Mouse (Mus musculus) midbrain, postnatal 0 days (tissue): Measurements from ENCODE around the gene Gm30083. TPM values are rescaled to one million over a fixed set of nuclear protein-coding genes. Genes with fewer than 3 reads are reported as not detected.

Experiments
- ATAC-seq: fragments of 200-750 bp; cut with Nextera tagmentation; 2 replicates; pipeline ENCODE4 v1.8.0; 2017; ENCODE audit warnings: moderate number of reproducible peaks, mild to moderate bottlenecking, moderate TSS enrichment, moderate library complexity; ENCODE audit not compliant: low FRiP score
- DNase-seq: peaks from one replicate; pipeline ENCODE4 v3.0.0-alpha.2; 2015; ENCODE audit warnings: low spot score
- H3K27ac ChIP-seq: fragments of 300-500 bp; sonication (generic); 2 replicates; pipeline ENCODE4 v1.5.1; 2014; ENCODE audit warnings: low read depth, mild to moderate bottlenecking, low read length, mixed read lengths
- H3K27me3 ChIP-seq: fragments of 300-500 bp; sonication (generic); 2 replicates; pipeline ENCODE4 v1.6.1; 2014; ENCODE audit warnings: low read length, control low read depth, mixed read lengths; ENCODE audit not compliant: insufficient read depth
- H3K36me3 ChIP-seq: fragments of 300-500 bp; sonication (generic); 2 replicates; pipeline ENCODE4 v1.6.1; 2014; ENCODE audit warnings: low read length, control low read depth, mixed read lengths; ENCODE audit not compliant: insufficient read depth
- H3K4me1 ChIP-seq: fragments of 300-500 bp; sonication (generic); 2 replicates; pipeline ENCODE4 v1.6.1; 2014; ENCODE audit warnings: mild to moderate bottlenecking, control low read depth, antibody characterized with exemption, low read length, mixed read lengths; ENCODE audit not compliant: insufficient read depth
- H3K4me2 ChIP-seq: fragments of 300-500 bp; sonication (generic); 2 replicates; pipeline ENCODE4 v1.6.1; 2014; ENCODE audit warnings: low read depth, mild to moderate bottlenecking, low read length, mixed read lengths; ENCODE audit not compliant: poor library complexity, severe bottlenecking
- H3K4me3 ChIP-seq: fragments of 300-500 bp; sonication (generic); 2 replicates; pipeline ENCODE4 v1.5.1; 2014; ENCODE audit warnings: low read depth, mild to moderate bottlenecking, low read length, moderate library complexity
- H3K9ac ChIP-seq: fragments of 300-500 bp; sonication (generic); replicated peaks from 2 replicates; pipeline ENCODE4 v1.6.1; 2014; ENCODE audit warnings: mild to moderate bottlenecking, low read length, moderate library complexity, mixed read lengths; ENCODE audit not compliant: poor library complexity, severe bottlenecking
- H3K9me3 ChIP-seq: fragments of 300-500 bp; sonication (generic); 2 replicates; pipeline ENCODE4 v1.6.1; 2016; ENCODE audit warnings: low read length, control low read depth
- CTCF ChIP-seq: IDR thresholded peaks from 2 replicates; pipeline ENCODE4 v1.5.1; 2016; ENCODE audit warnings: antibody characterized with exemption, mild to moderate bottlenecking
- WGBS: fragments of 180-500 bp; shearing (Covaris S2); extraction: QIAGEN DNeasy Blood & Tissue Kit; methylation state at CpG from one replicate; pipeline ENCODE4 v1.1.7; 2014; 5-methylcytosine and 5-hydroxymethylcytosine counted together
- polyA plus RNA-seq: library from polyadenylated mRNA; unstranded; fragments of >200 nt; fragmentation: Nextera tagmentation; extraction: Ambion mirVana; gene quantifications from 2 replicates; pipeline ENCODE4 v1.2.1, GENCODE M21; 2015
- total RNA-seq: library from RNA; depleted of rRNA; stranded (reverse); fragments of >200 nt; gene quantifications from 2 replicates; pipeline ENCODE4 v1.2.3, GENCODE M21; 2014

The Gm30083 gene
- total and polyA plus RNA-seq, 2 experiments from 2014 or later = not detected

DNA sequence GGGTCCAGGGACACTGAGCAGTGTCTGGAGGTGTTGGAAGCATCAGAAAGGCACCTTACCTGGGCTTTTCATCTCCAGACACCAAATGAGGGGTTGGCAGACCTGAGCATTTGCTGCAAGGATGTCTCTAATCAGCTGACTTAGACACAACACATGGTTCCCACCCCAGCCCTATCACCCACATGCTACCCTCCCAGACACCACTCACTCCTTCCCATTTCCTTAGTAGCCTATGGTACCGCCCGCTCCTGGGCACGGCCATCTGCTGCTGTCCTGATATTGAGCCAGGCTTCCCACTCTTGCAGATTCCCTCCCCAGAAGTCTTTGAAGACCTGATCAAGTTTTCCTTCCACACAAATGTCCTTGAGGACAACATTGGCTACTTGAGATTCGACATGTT, 56.8 kb downstream of the Gm30083 start:
- Histone ChIP-seq H3K9ac (no peak overlapping the region), H3K36me3 (no peaks in the 10 kb centered on the region), H3K4me3 (no peak overlapping the region), H3K9me3 (no peaks in the 10 kb centered on the region), H3K4me1 (no peaks in the 10 kb centered on the region), H3K4me2 (no peak overlapping the region), H3K27ac (no peak overlapping the region), H3K27me3 (no peaks in the 10 kb centered on the region)
- WGBS = 92% methylated on average over 4 of the region's 4 CpGs
- no peak for TF ChIP-seq CTCF
- ATAC-seq (no peak), DNase-seq (no peak)

DNA sequence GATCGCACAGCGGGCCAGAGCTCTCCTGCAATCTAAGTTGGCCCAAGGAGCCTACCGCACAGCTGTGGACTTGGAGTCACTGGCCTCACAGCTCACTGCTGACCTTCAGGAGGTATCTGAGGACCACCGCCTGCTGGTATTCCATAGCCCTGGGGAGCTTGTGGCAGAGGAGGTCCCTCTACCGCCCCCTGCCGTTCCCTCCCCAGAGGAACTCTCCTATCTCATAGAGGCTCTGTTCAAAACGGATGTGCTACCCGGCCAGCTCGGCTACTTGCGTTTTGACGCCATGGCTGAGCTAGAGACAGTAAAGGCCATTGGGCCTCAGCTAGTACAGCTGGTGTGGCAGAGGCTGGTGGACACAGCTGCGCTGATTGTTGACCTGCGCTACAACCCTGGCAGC, 58.9 kb downstream of the Gm30083 start:
- no peaks in the 10 kb centered on the region for H3K27me3 ChIP-seq
- H3K4me2 ChIP-seq = no peak overlapping the region
- DNase-seq (no peak), ATAC-seq (no peak)
- no peak for TF ChIP-seq CTCF
- no peaks in the 10 kb centered on the region for H3K4me1 ChIP-seq
- WGBS = 83% methylated on average over 13 of the region's 13 CpGs
- H3K36me3 ChIP-seq = no peaks in the 10 kb centered on the region
- no peak overlapping the region for H3K4me3 ChIP-seq
- H3K9ac ChIP-seq = no peak overlapping the region
- no peak overlapping the region for H3K27ac ChIP-seq
- H3K9me3 ChIP-seq = no peaks in the 10 kb centered on the region

DNA sequence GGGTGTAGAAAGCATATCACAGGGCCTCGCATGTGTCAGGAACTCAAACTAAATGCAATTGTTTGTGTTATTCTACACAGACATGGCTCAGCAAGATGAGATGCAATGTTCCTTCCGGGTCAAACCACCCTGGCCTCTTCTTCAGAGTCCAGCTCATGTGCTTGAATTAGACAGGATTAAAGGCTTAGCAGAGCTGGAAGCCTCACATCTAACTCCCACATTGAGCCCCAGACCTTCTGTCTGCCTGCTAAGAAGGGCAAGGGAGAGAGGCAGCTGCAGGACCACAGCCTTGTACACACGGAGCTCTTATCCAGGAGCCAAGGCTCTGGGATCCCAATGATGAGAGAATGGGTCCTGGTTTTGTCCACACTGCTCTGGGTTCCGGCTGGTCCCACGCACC, 61.2 kb downstream of the Gm30083 start, which contains the start of gene Rbp3:
TSS of gene Rbp3 (plus strand) at position 243 of the 400 bp plus-strand sequence.
- Histone ChIP-seq H3K27ac (no peak within 1 kb of the TSS), H3K9me3 (no peaks in the 10 kb centered on the region), H3K9ac (no peak within 1 kb of the TSS), H3K27me3 (no peaks in the 10 kb centered on the region), H3K36me3 (no peaks in the 10 kb centered on the region), H3K4me1 (no peaks in the 10 kb centered on the region), H3K4me3 (no peak within 1 kb of the TSS), H3K4me2 (no peak within 1 kb of the TSS)
- 67% methylated on average over 5 of the region's 5 CpGs for WGBS
- no peak for DNase-seq
- TF ChIP-seq CTCF = no peak
- no peak for ATAC-seq

DNA sequence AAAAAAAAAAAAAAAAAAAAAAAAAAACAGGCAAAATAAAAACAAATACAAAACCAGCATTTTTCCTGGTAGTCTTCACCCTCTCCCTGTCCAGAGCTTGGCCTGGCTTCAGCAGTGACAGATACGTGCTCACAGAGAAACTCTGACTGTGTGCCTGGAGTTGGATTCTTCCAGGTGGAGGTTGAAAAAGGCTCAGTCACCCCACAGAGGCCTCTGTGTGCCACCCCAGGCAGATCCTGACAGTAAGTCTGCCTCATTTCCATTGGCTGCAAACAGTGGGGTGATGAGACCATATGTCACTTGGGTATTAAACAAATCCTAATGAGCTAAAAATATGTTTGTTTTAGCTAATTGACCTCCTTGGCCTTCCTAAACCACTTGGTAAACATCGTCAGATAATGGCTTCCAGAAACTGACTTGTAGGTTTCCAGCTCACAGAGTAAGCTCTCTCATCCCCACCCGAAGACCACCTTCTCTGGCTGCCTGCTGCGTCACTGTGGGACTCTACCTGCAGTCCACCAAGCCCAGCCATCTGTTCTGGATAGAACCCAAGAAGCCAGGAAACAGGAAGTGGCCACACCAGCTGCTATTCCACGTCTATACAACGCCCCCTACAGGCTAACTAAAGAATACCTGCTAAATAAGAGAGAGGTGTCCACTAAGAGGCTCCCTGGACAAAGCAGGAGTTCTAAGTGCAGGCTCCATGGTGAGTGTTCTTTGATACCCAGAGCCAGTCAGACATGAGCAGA, 62.6 kb downstream of the Gm30083 start:
- peak; percentile 18; the same call in 1 of the 2 replicates for TF ChIP-seq CTCF
- Histone ChIP-seq H3K9ac (no peak overlapping the region), H3K4me2 (no peak overlapping the region), H3K4me3 (no peak overlapping the region), H3K27ac (no peak overlapping the region), H3K36me3 (no peaks in the 10 kb centered on the region), H3K4me1 (no peaks in the 10 kb centered on the region), H3K27me3 (no peaks in the 10 kb centered on the region), H3K9me3 (no peaks in the 10 kb centered on the region)
- ATAC-seq (no peak), DNase-seq (peak; percentile 47)
- 66% methylated on average over 6 of the region's 6 CpGs for WGBS

DNA sequence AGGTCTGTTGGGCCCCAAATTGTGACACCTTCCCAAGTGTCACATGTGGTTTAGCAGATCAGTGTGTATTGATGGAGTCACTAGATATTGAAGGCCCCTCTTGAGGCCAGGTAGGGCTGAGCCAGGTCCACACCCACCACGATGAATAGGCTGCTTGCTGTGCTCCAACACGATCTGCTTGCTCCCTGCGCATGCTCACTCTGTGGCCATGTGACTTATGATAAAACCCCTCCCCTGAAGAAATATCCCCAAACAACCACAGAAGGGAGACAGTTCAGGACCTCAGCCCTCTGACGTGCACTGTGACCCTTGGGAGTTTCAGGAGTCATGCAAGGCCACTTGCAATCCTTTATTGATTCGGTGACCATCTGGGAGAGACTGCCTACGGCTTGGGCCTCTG, 68.9 kb downstream of the Gm30083 start:
- H3K9me3 ChIP-seq = no peaks in the 10 kb centered on the region
- no peak overlapping the region for H3K9ac ChIP-seq
- WGBS = 88% methylated on average over 6 of the region's 6 CpGs
- no peaks in the 10 kb centered on the region for H3K36me3 ChIP-seq
- H3K4me2 ChIP-seq = no peak overlapping the region
- H3K27me3 ChIP-seq = no peaks in the 10 kb centered on the region
- DNase-seq (no peak), ATAC-seq (no peak)
- H3K4me1 ChIP-seq = no peaks in the 10 kb centered on the region
- H3K27ac ChIP-seq = no peak overlapping the region
- H3K4me3 ChIP-seq = no peak overlapping the region
- no peak for TF ChIP-seq CTCF

DNA sequence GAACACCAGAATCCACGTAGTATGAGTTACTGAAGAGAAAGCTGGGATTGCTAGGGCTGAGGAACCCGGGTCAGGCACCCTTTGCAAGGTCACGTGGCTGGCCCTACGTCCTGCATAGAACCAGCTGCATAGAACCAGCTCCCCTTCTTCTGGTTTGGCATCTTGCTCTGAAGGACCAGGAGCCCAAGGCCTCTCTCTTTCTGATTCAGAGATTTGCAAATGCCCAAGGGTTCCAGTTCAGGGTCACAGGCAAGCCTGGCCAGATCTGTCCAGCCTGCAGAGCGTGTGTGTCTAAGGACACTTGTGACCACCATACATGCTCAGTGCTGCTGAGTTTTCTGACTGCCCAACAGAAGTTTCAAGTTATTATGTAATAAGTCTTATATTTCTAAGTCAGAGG, 72.8 kb downstream of the Gm30083 start:
- H3K9ac ChIP-seq = no peak overlapping the region
- DNase-seq (no peak), ATAC-seq (no peak)
- no peak overlapping the region for H3K4me2 ChIP-seq
- WGBS = 81% methylated on average over 5 of the region's 5 CpGs
- H3K4me3 ChIP-seq = no peak overlapping the region
- TF ChIP-seq CTCF = no peak
- H3K9me3 ChIP-seq = no peaks in the 10 kb centered on the region
- no peaks in the 10 kb centered on the region for H3K4me1 ChIP-seq
- no peaks in the 10 kb centered on the region for H3K36me3 ChIP-seq
- no peak overlapping the region for H3K27ac ChIP-seq
- no peaks in the 10 kb centered on the region for H3K27me3 ChIP-seq
